Mouse (Mus musculus): ENCODE measurements around the gene Dyrk1b.
"Not testable (repeated sequence)": the region's sequence is repeated elsewhere in the genome, so short reads cannot be mapped to it uniquely, and the experiment has no call there.

Gene Dyrk1b

GRCm38 (mm10) chr7:28195414-28196098 lies 16.3 kb downstream of the Dyrk1b start:
- no peak for DNase-seq (ENCODE audit: low spot score in 2 of 2)

- DNase-seq (ENCODE audit: low spot score in 2 of 2), result no peak
Observed at GRCm38 (mm10) chr7:28196528-28196927, 17.3 kb downstream of the Dyrk1b start.

GRCm38 (mm10) chr7:28199054-28199453 lies 19.8 kb downstream of the Dyrk1b start:
- DNase-seq (ENCODE audit: low spot score in 2 of 2), result no peak

- DNase-seq (ENCODE audit: low spot score in 2 of 2), result no peak
Observed at GRCm38 (mm10) chr7:28203207-28204108, 24.2 kb downstream of the Dyrk1b start.

- no peak for DNase-seq (ENCODE audit: low spot score in 2 of 2)
Observed at GRCm38 (mm10) chr7:28206044-28206600, 26.9 kb downstream of the Dyrk1b start.

GRCm38 (mm10) chr7:28208396-28208987 lies 29.2 kb downstream of the Dyrk1b start:
- DNase-seq (ENCODE audit: low spot score in 2 of 2), result no peak

GRCm38 (mm10) chr7:28208988-28209508 lies 29.8 kb downstream of the Dyrk1b start:
- DNase-seq (ENCODE audit: low spot score in 2 of 2), result peak; percentile 35 to 45

- DNase-seq (ENCODE audit: low spot score in 2 of 2), result no peak
Observed at GRCm38 (mm10) chr7:28210731-28211130, 31.5 kb downstream of the Dyrk1b start.

GRCm38 (mm10) chr7:28214142-28214541 lies 34.9 kb downstream of the Dyrk1b start:
- peak in 1 of 2 experiments; percentile 75 for DNase-seq (ENCODE audit: low spot score in 2 of 2)

GRCm38 (mm10) chr7:28215950-28216349 lies 36.7 kb downstream of the Dyrk1b start:
- DNase-seq (ENCODE audit: low spot score in 2 of 2), result not testable (repeated sequence)

- DNase-seq (ENCODE audit: low spot score in 2 of 2), result not testable (repeated sequence)
Observed at GRCm38 (mm10) chr7:28217811-28218210, 38.5 kb downstream of the Dyrk1b start.

- not testable (repeated sequence) for DNase-seq (ENCODE audit: low spot score in 2 of 2)
Observed at GRCm38 (mm10) chr7:28218951-28219740, 39.9 kb downstream of the Dyrk1b start.

- DNase-seq (ENCODE audit: low spot score in 2 of 2), result not testable (repeated sequence)
Observed at GRCm38 (mm10) chr7:28226836-28227235, 47.6 kb downstream of the Dyrk1b start.

- not testable (repeated sequence) for DNase-seq (ENCODE audit: low spot score in 2 of 2)
Observed at GRCm38 (mm10) chr7:28227421-28227820, 48.2 kb downstream of the Dyrk1b start.

All from urinary bladder, postnatal 4 days (tissue).